Mouse (Mus musculus) bone marrow macrophage, adult 2 months (primary cell): ENCODE results near the gene Fbxl20. TPM values are rescaled to one million over a fixed set of nuclear protein-coding genes. Genes with fewer than 3 reads are reported as not detected.
"Not testable (repeated sequence)": the region's sequence is repeated elsewhere in the genome, so short reads cannot be mapped to it uniquely, and the experiment has no call there.

Experiments used
- H3K27ac ChIP-seq: 2 replicates; pipeline ENCODE4 v1.5.1; 2012; ENCODE audit warnings: low read depth, low read length; ENCODE audit not compliant: insufficient read depth
- H3K4me1 ChIP-seq: 2 replicates; pipeline ENCODE4 v1.6.1; 2012; ENCODE audit warnings: low read length; ENCODE audit not compliant: control insufficient read depth, insufficient read depth
- H3K4me3 ChIP-seq: 2 replicates; pipeline ENCODE4 v1.5.1; 2012; ENCODE audit warnings: mild to moderate bottlenecking, low read length, moderate library complexity; ENCODE audit not compliant: insufficient read depth
- CTCF ChIP-seq: IDR thresholded peaks from 2 replicates; pipeline ENCODE4 v1.5.1; 2012; ENCODE audit warnings: low read depth, mild to moderate bottlenecking, low read length, moderate library complexity
- POLR2A ChIP-seq: IDR thresholded peaks from 2 replicates; pipeline ENCODE4 v1.6.1; 2012; ENCODE audit warnings: mild to moderate bottlenecking, low read depth, low read length, borderline replicate concordance
- polyA plus RNA-seq: library from polyadenylated mRNA; stranded (reverse); fragments of >200 nt; gene quantifications from 2 replicates; pipeline ENCODE4 v1.2.4, GENCODE M21; 2012; ENCODE audit not compliant: missing spikeins, insufficient read depth, insufficient read length

Fbxl20 gene
- polyA plus RNA-seq: 50.6 and 54.7 TPM in 2 replicates

GRCm38 (mm10) chr11:98149786-98150624 lies at the start of gene Fbxl20:
Gene Fbxl20 (minus strand): TSS chr11:98150403.
- H3K4me3 ChIP-seq: peak within 1 kb of the TSS; percentile 90
- TF ChIP-seq CTCF (no peak), POLR2A (no peak)
- H3K27ac ChIP-seq: peak within 1 kb of the TSS; percentile 93
- H3K4me1 ChIP-seq: peaks cover 10% of the 10 kb centered on the region

- H3K4me1 ChIP-seq: peaks cover 6% of the 10 kb centered on the region
- TF ChIP-seq CTCF (no peak), POLR2A (peak; percentile 2; the same call in 1 of the 2 replicates)
- peak within 1 kb of the TSS; percentile 68 for H3K27ac ChIP-seq
These were observed 43.0 kb upstream of the Fbxl20 start, which contains the start of gene Med1 for GRCm38 (mm10) chr11:98192901-98193805. Gene Med1 (minus strand): TSS chr11:98193293.

DNA sequence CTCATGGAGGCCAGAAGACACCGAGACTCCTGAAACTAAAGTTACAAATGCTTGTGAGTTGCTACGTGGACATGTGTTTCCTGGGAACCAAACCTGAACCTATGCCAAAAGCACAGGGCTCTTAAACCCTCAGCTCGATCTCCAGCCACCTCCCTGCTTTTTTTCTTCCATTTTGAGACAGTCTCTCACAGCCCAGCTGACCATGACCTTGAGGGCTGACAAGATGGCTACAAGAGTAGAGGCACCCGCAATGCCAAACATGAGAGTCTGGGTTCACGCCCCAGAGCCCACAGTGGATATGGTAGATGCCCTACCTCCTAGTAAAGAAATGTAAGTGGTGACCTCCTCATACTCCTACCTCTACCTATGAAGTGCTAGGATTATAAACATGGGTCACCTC lies 40.6 kb upstream of the Fbxl20 start:
- Histone ChIP-seq H3K4me1 (peaks cover 6% of the 10 kb centered on the region), H3K4me3 (no peak overlapping the region), H3K27ac (no peak overlapping the region)
- TF ChIP-seq POLR2A: no peak
- no peak for TF ChIP-seq CTCF

More at GRCm38 (mm10) chr11:98192901-98193805, 43.0 kb upstream of the Fbxl20 start, which contains the start of gene Med1:
- H3K4me3 ChIP-seq: peak within 1 kb of the TSS; percentile 91

DNA sequence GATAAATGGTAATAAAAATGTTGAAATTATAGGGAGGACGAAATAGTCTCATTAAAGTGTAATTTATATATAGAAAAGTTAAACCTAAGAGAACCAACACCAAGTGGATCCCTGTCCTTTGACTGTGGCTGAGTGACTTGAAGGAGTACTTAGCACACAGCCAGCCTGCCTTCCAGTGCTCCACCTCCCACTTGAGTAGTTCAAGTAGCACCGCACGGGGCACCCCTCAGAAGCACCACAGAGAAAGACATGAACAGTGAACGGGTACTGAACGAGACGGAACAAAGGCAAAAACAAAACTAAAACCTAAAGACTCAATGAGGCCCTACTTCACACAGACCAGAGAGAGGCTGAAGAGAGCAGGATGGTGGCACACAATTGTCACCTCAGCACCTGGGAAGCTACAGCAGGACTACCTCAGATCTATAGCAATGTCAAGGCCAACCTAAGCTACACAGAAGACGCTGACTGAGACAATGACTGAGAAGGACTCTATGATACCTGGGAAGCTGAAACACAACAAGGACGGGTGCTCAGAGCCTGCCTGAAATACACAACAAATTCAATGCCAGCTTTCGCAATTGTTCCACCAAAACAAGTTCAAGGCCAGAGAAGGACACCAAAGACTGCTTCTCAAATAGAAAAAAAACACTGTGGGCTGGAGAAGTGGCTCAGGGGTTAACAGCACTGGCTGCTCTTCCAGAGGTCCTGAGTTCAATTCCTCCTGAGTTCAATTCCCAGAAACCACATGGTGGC lies 37.6 kb upstream of the Fbxl20 start:
- no peak overlapping the region for H3K4me3 ChIP-seq
- no peak overlapping the region for H3K27ac ChIP-seq
- TF ChIP-seq POLR2A (no peak), CTCF (no peak)
- peaks cover 4% of the 10 kb centered on the region for H3K4me1 ChIP-seq

DNA sequence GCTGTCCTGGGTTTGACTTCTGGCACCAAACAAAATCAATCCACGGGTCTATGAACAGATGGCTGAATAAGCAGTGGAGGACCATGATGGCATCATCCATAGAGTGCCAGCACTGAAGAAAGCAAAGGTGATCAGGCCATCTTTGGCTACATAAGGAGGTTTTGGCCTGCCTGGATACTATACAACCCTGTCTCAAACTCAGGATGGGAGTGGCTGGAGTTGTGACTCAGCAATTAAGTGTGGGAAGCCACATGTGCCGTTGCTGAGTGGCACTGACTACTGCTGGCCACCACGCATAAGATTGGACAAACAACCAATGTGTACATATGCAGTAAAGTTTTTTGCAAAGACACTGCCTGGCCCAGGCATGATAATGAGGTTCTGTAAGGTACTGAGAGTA lies 31.9 kb upstream of the Fbxl20 start:
- H3K4me1 ChIP-seq, H3K4me3 ChIP-seq, H3K27ac ChIP-seq: not testable (repeated sequence)

- Histone ChIP-seq H3K27ac (no peak overlapping the region), H3K4me3 (no peak overlapping the region), H3K4me1 (peaks cover 6% of the 10 kb centered on the region)
- TF ChIP-seq POLR2A (no peak), CTCF (no peak)
These were observed 18.2 kb upstream of the Fbxl20 start for GRCm38 (mm10) chr11:98168400-98168799.

DNA sequence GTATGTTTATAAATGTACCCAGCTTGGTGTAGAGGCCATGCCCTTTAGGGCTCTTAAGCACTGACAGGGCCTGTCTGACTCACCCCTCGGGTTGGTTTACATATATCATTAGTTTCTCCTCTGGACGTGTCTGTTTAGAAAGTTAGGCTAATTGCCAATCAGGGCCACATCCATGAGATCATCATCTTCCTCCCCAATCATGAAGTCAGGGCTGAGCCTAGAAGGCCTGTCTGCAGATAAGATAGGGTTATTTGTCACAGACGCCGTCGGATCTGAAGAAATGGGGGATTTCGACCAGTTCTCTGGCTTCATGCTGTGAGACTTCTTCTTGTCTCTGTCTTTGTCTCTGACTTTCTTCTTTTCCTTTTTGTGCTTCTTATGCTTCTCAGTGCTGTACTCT lies 4.9 kb upstream of the Fbxl20 start:
- no peak overlapping the region for H3K27ac ChIP-seq
- H3K4me3 ChIP-seq: no peak overlapping the region
- TF ChIP-seq CTCF (no peak), POLR2A (no peak)
- no peaks in the 10 kb centered on the region for H3K4me1 ChIP-seq

GRCm38 (mm10) chr11:98150625-98151156 lies 488 bp upstream of the Fbxl20 start:
- TF ChIP-seq CTCF (no peak), POLR2A (no peak)
- H3K27ac ChIP-seq: no peak overlapping the region
- H3K4me1 ChIP-seq: peaks cover 10% of the 10 kb centered on the region
- no peak overlapping the region for H3K4me3 ChIP-seq

- Histone ChIP-seq H3K27ac (peak overlapping the region; percentile 93), H3K4me1 (peaks cover 10% of the 10 kb centered on the region), H3K4me3 (peak overlapping the region; percentile 90)
- TF ChIP-seq POLR2A (0 out of 2 replicates have a peak, but pooled peaks have one; percentile 17), CTCF (no peak)
These were observed 876 bp downstream of the Fbxl20 start for GRCm38 (mm10) chr11:98149304-98149750.
